Mouse (Mus musculus): ENCODE results near the gene Lrrn3. TPM values are rescaled to one million over a fixed set of nuclear protein-coding genes. Genes with fewer than 3 reads are reported as not detected.

Lrrn3 gene
- polyA plus RNA-seq, 1 experiment from 2014 or later: 1.9 TPM

GRCm38 (mm10) chr12:41483593-41484451 is 2.4 kb downstream of the Lrrn3 start:
- H3K27ac ChIP-seq (ENCODE audit: low read depth, low read length): no peak overlapping the region
- H3K4me3 ChIP-seq (ENCODE audit: low read depth, low read length): peak overlapping the region; percentile 11
- 44% methylated on average over 23 of the region's 23 CpGs for WGBS
- peak overlapping the region; percentile 60 for H3K4me2 ChIP-seq (replicated peaks; ENCODE audit: low read depth)
- no peak for TF ChIP-seq CTCF (IDR thresholded peaks at IDR 0.05; ENCODE audit: low read depth)
- no peaks in the 10 kb centered on the region for H3K27me3 ChIP-seq (replicated peaks; ENCODE audit: control insufficient read depth, insufficient read depth, low read length)
- no peaks in the 10 kb centered on the region for H3K36me3 ChIP-seq (ENCODE audit: control insufficient read depth, insufficient read depth)
- H3K9me3 ChIP-seq (ENCODE audit: control insufficient read depth): no peaks in the 10 kb centered on the region
- no peak overlapping the region for H3K9ac ChIP-seq (ENCODE audit: low read depth, low read length)
- ATAC-seq: no peak
- no peaks in the 10 kb centered on the region for H3K4me1 ChIP-seq (replicated peaks; ENCODE audit: control insufficient read depth, insufficient read depth, low read length)

DNA sequence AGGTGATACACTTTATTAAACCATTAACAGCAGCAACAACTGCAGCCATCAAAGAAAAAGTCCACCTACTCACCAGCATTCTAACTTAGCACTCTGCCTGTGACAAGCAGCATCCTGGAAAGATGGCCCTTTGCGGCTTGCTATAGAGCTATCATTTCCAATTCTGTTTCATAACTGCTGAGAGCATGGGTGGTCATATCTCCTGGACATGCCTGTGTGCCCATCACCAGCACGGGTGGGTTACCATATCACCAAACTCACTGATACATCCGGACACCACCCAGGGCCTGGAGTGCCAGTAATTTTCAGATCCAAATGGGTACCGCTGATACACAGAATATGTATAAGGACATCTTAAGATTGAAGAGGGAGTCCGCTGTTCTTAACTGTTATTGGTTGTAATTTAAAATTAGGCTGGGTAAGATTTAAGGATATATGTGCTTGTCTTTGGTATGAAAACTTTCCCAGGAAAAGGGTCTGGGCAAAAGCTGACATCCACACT is 3.1 kb downstream of the Lrrn3 start:
- H3K4me3 ChIP-seq (ENCODE audit: low read depth, low read length): peak overlapping the region; percentile 11; the same call in 1 of the 2 replicates
- WGBS: 85% methylated on average over 5 of the region's 5 CpGs

DNA sequence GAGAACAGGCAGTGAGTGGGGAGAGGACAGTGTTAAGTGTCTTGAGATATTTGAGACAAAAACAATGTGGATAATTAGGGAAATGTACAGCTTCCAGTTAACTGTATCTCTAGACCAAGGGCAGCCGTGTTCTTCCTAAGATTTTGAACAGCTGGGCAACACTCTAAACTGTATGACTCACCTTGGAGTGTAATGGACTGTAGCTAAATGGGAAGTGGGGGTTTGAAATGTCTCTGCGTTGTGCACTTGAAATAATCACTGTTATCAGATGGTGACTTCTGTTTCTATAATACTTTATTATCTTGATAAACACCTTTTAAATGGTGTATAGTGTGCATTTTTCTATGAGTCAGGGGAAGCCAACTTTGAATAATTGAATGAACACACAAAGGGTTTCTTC is 4.7 kb downstream of the Lrrn3 start:
- no peak for TF ChIP-seq CTCF (IDR thresholded peaks at IDR 0.05; ENCODE audit: low read depth)
- Histone ChIP-seq H3K9ac (ENCODE audit: low read depth, low read length) (no peak overlapping the region), H3K27ac (ENCODE audit: low read depth, low read length) (no peak overlapping the region), H3K4me1 (replicated peaks; ENCODE audit: control insufficient read depth, insufficient read depth, low read length) (no peaks in the 10 kb centered on the region), H3K27me3 (replicated peaks; ENCODE audit: control insufficient read depth, insufficient read depth, low read length) (no peaks in the 10 kb centered on the region), H3K4me3 (ENCODE audit: low read depth, low read length) (no peak overlapping the region), H3K4me2 (replicated peaks; ENCODE audit: low read depth) (no peak overlapping the region), H3K9me3 (ENCODE audit: control insufficient read depth) (no peaks in the 10 kb centered on the region), H3K36me3 (ENCODE audit: control insufficient read depth, insufficient read depth) (no peaks in the 10 kb centered on the region)
- 52% methylated on average over 2 of the region's 2 CpGs for WGBS
- no peak for ATAC-seq

More for the DNA sequence above, 3.1 kb downstream of the Lrrn3 start:
- H3K9me3 ChIP-seq (ENCODE audit: control insufficient read depth): no peaks in the 10 kb centered on the region
- H3K27me3 ChIP-seq (replicated peaks; ENCODE audit: control insufficient read depth, insufficient read depth, low read length): no peaks in the 10 kb centered on the region
- H3K9ac ChIP-seq (ENCODE audit: low read depth, low read length): no peak overlapping the region
- no peak for ATAC-seq
- no peak for TF ChIP-seq CTCF (IDR thresholded peaks at IDR 0.05; ENCODE audit: low read depth)
- H3K4me1 ChIP-seq (replicated peaks; ENCODE audit: control insufficient read depth, insufficient read depth, low read length): no peaks in the 10 kb centered on the region
- H3K4me2 ChIP-seq (replicated peaks; ENCODE audit: low read depth): peak overlapping the region; percentile 60
- H3K36me3 ChIP-seq (ENCODE audit: control insufficient read depth, insufficient read depth): no peaks in the 10 kb centered on the region
- H3K27ac ChIP-seq (ENCODE audit: low read depth, low read length): no peak overlapping the region

DNA sequence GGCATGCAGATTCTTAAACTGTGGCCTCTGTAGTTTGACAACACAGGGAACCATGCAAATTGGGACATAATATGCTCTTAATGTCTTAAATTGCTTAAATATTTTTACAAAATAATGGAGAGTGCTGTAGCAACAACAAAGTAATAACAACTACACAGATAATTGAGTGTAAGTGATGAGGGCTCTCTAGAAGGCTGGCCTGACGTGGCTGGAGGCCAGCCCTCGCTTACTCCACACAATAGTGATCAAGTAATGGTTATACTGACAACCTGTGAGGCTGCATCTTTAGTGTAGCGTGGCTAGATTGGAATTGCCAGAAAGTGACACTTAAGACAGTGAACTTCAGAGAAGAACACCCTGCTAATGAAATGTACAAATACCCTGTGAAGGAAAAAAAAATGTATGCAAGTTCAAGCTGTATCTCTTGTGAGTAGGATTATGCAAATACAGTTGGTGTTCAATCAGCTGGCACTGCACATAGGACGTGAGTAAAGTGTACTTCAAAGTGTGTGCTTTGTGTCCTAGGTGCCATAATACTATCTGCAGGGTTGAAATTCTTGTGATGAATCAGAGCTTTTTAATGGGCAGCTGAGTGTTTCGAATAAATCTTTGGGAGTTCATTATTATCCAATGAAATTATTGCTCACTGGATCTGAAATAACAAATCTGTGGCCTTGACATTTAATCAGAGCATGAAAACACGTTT is 17.0 kb downstream of the Lrrn3 start:
- Histone ChIP-seq H3K4me2 (replicated peaks; ENCODE audit: low read depth) (no peak overlapping the region), H3K27ac (ENCODE audit: low read depth, low read length) (no peak overlapping the region), H3K9ac (ENCODE audit: low read depth, low read length) (no peak overlapping the region), H3K4me3 (ENCODE audit: low read depth, low read length) (no peak overlapping the region), H3K4me1 (replicated peaks; ENCODE audit: control insufficient read depth, insufficient read depth, low read length) (no peaks in the 10 kb centered on the region), H3K27me3 (replicated peaks; ENCODE audit: control insufficient read depth, insufficient read depth, low read length) (no peaks in the 10 kb centered on the region), H3K36me3 (ENCODE audit: control insufficient read depth, insufficient read depth) (no peaks in the 10 kb centered on the region), H3K9me3 (ENCODE audit: control insufficient read depth) (no peaks in the 10 kb centered on the region)
- WGBS: 68% methylated on average over 6 of the region's 6 CpGs
- ATAC-seq: no peak
- TF ChIP-seq CTCF (IDR thresholded peaks at IDR 0.05; ENCODE audit: low read depth): no peak

DNA sequence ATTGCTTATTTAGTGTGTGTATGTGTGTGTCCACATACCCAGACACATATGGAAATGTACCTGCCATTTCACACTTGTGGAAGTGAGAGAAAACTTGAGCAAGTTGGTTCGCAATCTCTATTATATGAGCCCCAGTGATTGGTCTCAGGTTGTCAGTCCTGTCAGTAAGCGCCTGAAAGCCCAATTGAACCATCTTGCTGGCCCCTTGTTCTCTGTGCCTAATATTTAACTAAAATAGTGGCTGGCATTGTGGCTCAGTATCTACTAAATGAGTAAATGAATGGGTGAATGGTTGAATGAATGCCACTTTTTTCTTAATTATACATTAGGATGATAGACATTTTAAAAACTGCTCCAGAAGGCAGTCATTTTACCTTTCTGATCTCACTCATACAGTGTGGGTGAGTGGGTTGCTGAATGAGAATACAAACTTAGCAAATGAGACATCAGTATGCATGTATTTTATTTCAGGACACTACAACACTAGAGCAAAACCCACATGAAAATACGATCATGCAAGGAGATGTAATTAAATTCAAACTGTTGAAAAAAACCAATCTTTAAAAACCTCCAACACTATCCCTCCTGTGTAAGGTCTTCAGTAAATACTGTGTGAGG is 17.7 kb downstream of the Lrrn3 start:
- 91% methylated on average over 3 of the region's 3 CpGs for WGBS
- no peaks in the 10 kb centered on the region for H3K27me3 ChIP-seq (replicated peaks; ENCODE audit: control insufficient read depth, insufficient read depth, low read length)
- no peak for ATAC-seq
- no peak overlapping the region for H3K9ac ChIP-seq (ENCODE audit: low read depth, low read length)
- H3K27ac ChIP-seq (ENCODE audit: low read depth, low read length): no peak overlapping the region
- no peak overlapping the region for H3K4me3 ChIP-seq (ENCODE audit: low read depth, low read length)
- H3K4me2 ChIP-seq (replicated peaks; ENCODE audit: low read depth): no peak overlapping the region
- H3K4me1 ChIP-seq (replicated peaks; ENCODE audit: control insufficient read depth, insufficient read depth, low read length): no peaks in the 10 kb centered on the region
- H3K36me3 ChIP-seq (ENCODE audit: control insufficient read depth, insufficient read depth): no peaks in the 10 kb centered on the region
- H3K9me3 ChIP-seq (ENCODE audit: control insufficient read depth): no peaks in the 10 kb centered on the region
- TF ChIP-seq CTCF (IDR thresholded peaks at IDR 0.05; ENCODE audit: low read depth): no peak

DNA sequence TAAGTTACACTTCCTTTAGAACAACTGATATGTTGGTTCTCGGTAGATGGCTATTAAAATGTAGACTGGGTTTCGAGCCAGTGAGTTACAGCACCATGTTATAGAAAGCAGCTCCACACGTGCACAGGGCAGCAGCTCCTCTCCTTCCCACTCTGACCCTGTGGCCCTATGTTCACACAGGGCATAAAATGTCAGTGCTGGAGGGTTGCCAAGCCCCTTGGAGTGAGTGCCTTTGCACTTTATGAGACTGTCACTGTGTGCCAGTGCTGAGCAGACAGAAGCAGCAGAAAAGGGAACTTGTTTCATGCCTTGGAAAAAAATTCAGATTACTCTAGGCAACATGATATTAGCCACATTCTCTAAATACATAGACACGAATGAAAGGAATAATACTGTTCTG is 47.8 kb downstream of the Lrrn3 start:
- Histone ChIP-seq H3K9me3 (ENCODE audit: control insufficient read depth) (no peaks in the 10 kb centered on the region), H3K27me3 (replicated peaks; ENCODE audit: control insufficient read depth, insufficient read depth, low read length) (no peaks in the 10 kb centered on the region), H3K4me1 (replicated peaks; ENCODE audit: control insufficient read depth, insufficient read depth, low read length) (no peaks in the 10 kb centered on the region), H3K27ac (ENCODE audit: low read depth, low read length) (no peak overlapping the region), H3K4me3 (ENCODE audit: low read depth, low read length) (no peak overlapping the region), H3K4me2 (replicated peaks; ENCODE audit: low read depth) (no peak overlapping the region), H3K36me3 (ENCODE audit: control insufficient read depth, insufficient read depth) (no peaks in the 10 kb centered on the region), H3K9ac (ENCODE audit: low read depth, low read length) (no peak overlapping the region)
- WGBS: 64% methylated on average over 4 of the region's 4 CpGs
- ATAC-seq: no peak
- TF ChIP-seq CTCF (IDR thresholded peaks at IDR 0.05; ENCODE audit: low read depth): no peak
